In genomic region chr14:34528804-34529203, GRCm38 (mm10) we compare ENCODE assay signal across 18 mouse cellular contexts. TPM values are rescaled to one million over a fixed set of nuclear protein-coding genes. Genes with fewer than 3 reads are reported as not detected.
DNase-seq lines count a peak whose midpoint lies in the region; ATAC-seq and TF ChIP-seq lines count a peak whose summit lies in the region.
"Had no signal": no experiment of that assay in that cellular context is flagged by ENCODE, and none has a peak within 500 bp of the region (broad histone marks: within the 10 kb centered on the region; RNA-seq: fewer than 3 reads in every experiment).

No protein-coding gene starts in this region.

- H3K4me3 ChIP-seq in heart, embryonic 12.5 days: no peak overlapping the region
- no peak overlapping the region for H3K4me3 ChIP-seq in spleen, adult 2 months (ENCODE audit: extremely low read depth, insufficient read depth, insufficient read length)
- no peak overlapping the region for H3K4me3 ChIP-seq in intestine, embryonic 16.5 days (ENCODE audit: low read length)
- no peak overlapping the region for H3K4me3 ChIP-seq in cerebellum, adult 2 months (replicated peaks; ENCODE audit: insufficient read depth, low read depth, low read length)
- H3K4me3 ChIP-seq: embryonic facial prominence, embryonic 10.5 days; limb, embryonic 15.5 days had no signal

- peak overlapping the region; percentile 76 for H3K27ac ChIP-seq in heart, embryonic 12.5 days (ENCODE audit: poor library complexity, severe bottlenecking)
- peak overlapping the region; percentile 12; the same call in 1 of the 2 replicates for H3K27ac ChIP-seq in spleen, adult 2 months (ENCODE audit: insufficient read depth, low read length)
- peak overlapping the region; percentile 74 for H3K27ac ChIP-seq in intestine, embryonic 16.5 days (ENCODE audit: low read length)
- no peak overlapping the region for H3K27ac ChIP-seq in cerebellum, adult 2 months (ENCODE audit: insufficient read depth, low read length)
- H3K27ac ChIP-seq: embryonic facial prominence, embryonic 10.5 days; limb, embryonic 15.5 days; macrophage had no signal

- WGBS in heart, embryonic 12.5 days: 53% methylated on average over 8 of the region's 8 CpGs
- 84% methylated on average over 8 of the region's 8 CpGs for WGBS in spleen, adult 2 months
- WGBS in intestine, embryonic 16.5 days: 71% methylated on average over 8 of the region's 8 CpGs
- 44% methylated on average over 8 of the region's 8 CpGs for WGBS in cerebellum, adult 2 months

- no peak overlapping the region for H3K4me2 ChIP-seq in heart, embryonic 12.5 days
- H3K4me2 ChIP-seq in intestine, embryonic 16.5 days (ENCODE audit: low read depth, low read length): no peak overlapping the region
- H3K4me2 ChIP-seq: limb, embryonic 15.5 days had no signal

- no peak for TF ChIP-seq POLR2A in spleen, adult 2 months (IDR thresholded peaks at IDR 0.05; ENCODE audit: low read depth, low read length)
- TF ChIP-seq POLR2A in cerebellum, adult 2 months (IDR thresholded peaks at IDR 0.05; ENCODE audit: borderline replicate concordance, insufficient read depth, low read length): no peak

- TF ChIP-seq CTCF in spleen, adult 2 months (IDR thresholded peaks at IDR 0.05; ENCODE audit: extremely low read depth, insufficient read depth, insufficient read length, insufficient replicate concordance): no peak
- no peak for TF ChIP-seq CTCF in cerebellum, adult 2 months (IDR thresholded peaks at IDR 0.05; ENCODE audit: borderline replicate concordance, insufficient read depth, low read depth, low read length)

- 0 out of 2 replicates have a peak, but pooled peaks cover 6% of the 10 kb centered on the region for H3K9me3 ChIP-seq in heart, embryonic 12.5 days (replicated peaks)
- no peaks in the 10 kb centered on the region; the same call in 1 of the 2 replicates for H3K9me3 ChIP-seq in intestine, embryonic 16.5 days (ENCODE audit: control insufficient read depth, low read length)
- H3K9me3 ChIP-seq: limb, embryonic 15.5 days had no signal

- no peaks in the 10 kb centered on the region for H3K27me3 ChIP-seq in heart, embryonic 12.5 days (replicated peaks)
- H3K27me3 ChIP-seq in spleen, adult 2 months (ENCODE audit: control insufficient read depth, insufficient read depth, low read length): no peaks in the 10 kb centered on the region
- H3K27me3 ChIP-seq in intestine, embryonic 16.5 days (replicated peaks; ENCODE audit: control insufficient read depth, insufficient read depth, low read length): peaks cover 15% of the 10 kb centered on the region
- H3K27me3 ChIP-seq in cerebellum, adult 2 months (ENCODE audit: control insufficient read depth, insufficient read depth, low read length): no peaks in the 10 kb centered on the region
- H3K27me3 ChIP-seq: limb, embryonic 15.5 days had no signal

- H3K4me1 ChIP-seq in heart, embryonic 12.5 days (replicated peaks): peaks cover 13% of the 10 kb centered on the region
- no peaks in the 10 kb centered on the region for H3K4me1 ChIP-seq in spleen, adult 2 months (ENCODE audit: control insufficient read depth, insufficient read depth, insufficient read length)
- H3K4me1 ChIP-seq in intestine, embryonic 16.5 days (ENCODE audit: control insufficient read depth, insufficient read depth, low read length): no peaks in the 10 kb centered on the region
- H3K4me1 ChIP-seq in cerebellum, adult 2 months (ENCODE audit: control insufficient read depth, insufficient read depth, low read length): no peaks in the 10 kb centered on the region
- H3K4me1 ChIP-seq: embryonic facial prominence, embryonic 10.5 days; limb, embryonic 15.5 days had no signal

- DNase-seq in heart, adult 9 months (ENCODE audit: low spot score in 2 of 2): no peak
- DNase-seq in spleen, adult 2 months (ENCODE audit: low read depth in 1 of 2, low spot score in 2 of 2): no peak
- no peak for DNase-seq in spleen, adult 12 weeks (ENCODE audit: low spot score)
- DNase-seq in cerebellum, adult 2 months: no peak
- no peak for DNase-seq in layer of hippocampus, adult 11-12 months (ENCODE audit: low spot score)
- DNase-seq: adrenal gland, postnatal 25 days; cerebellum, postnatal 25 days; midbrain, embryonic 14.5 days; spleen, adult 18-20 months; thymus, adult 18-20 months had no signal

- no peak overlapping the region for H3K9ac ChIP-seq in heart, embryonic 12.5 days
- H3K9ac ChIP-seq in intestine, embryonic 16.5 days (ENCODE audit: low read depth, low read length): no peak overlapping the region
- H3K9ac ChIP-seq: limb, embryonic 15.5 days had no signal

- peaks cover 46% of the 10 kb centered on the region for H3K36me3 ChIP-seq in heart, embryonic 12.5 days
- no peaks in the 10 kb centered on the region for H3K36me3 ChIP-seq in spleen, adult 2 months (ENCODE audit: control insufficient read depth, insufficient read depth, low read length)
- no peaks in the 10 kb centered on the region for H3K36me3 ChIP-seq in intestine, embryonic 16.5 days (ENCODE audit: control insufficient read depth, insufficient read depth, low read length)
- H3K36me3 ChIP-seq: embryonic facial prominence, embryonic 10.5 days; limb, embryonic 15.5 days had no signal

- no peak for ATAC-seq in heart, embryonic 12.5 days (ENCODE audit: insufficient number of reproducible peaks, low FRiP score)
- no peak; the same call in 1 of the 2 replicates for ATAC-seq in intestine, embryonic 16.5 days

RNA-seq across cellular contexts. Expression of gene 9230112D13Rik, which starts 6.2 kb away (rescaled TPM):
- polyA plus RNA-seq in heart, embryonic 12.5 days (2016; fragmentation: Nextera tagmentation; extraction: Ambion mirVana): not detected in 2 replicates
- polyA plus RNA-seq in spleen, adult 2 months (2012; rRNA removed): not detected in 2 replicates
- polyA plus RNA-seq in intestine, embryonic 16.5 days (2015; fragmentation: Nextera tagmentation; extraction: Ambion mirVana): not detected in 2 replicates
- not detected in 2 replicates for polyA plus RNA-seq in cerebellum, adult 2 months (2012; rRNA removed)
- polyA plus RNA-seq: embryonic facial prominence, embryonic 10.5 days; frontal cortex, adult 2 months; large intestine, adult 2 months; limb, embryonic 15.5 days; macrophage; midbrain, embryonic 14.5 days; neural tube, embryonic 11.5 days had no signal

RNA-seq across cellular contexts. Expression of gene Bmpr1a, which starts 25.7 kb away (rescaled TPM):
- 53.9 and 58.0 TPM in 2 replicates for polyA plus RNA-seq in heart, embryonic 12.5 days (2016; fragmentation: Nextera tagmentation; extraction: Ambion mirVana)
- 0.89 and 1.0 TPM in 2 replicates for polyA plus RNA-seq in spleen, adult 2 months (2012; rRNA removed)
- 11.0 and 15.6 TPM in 2 replicates for polyA plus RNA-seq in intestine, embryonic 16.5 days (2015; fragmentation: Nextera tagmentation; extraction: Ambion mirVana)
- 23.3 and 24.3 TPM in 2 replicates for polyA plus RNA-seq in cerebellum, adult 2 months (2012; rRNA removed)

RNA-seq across cellular contexts. Expression of gene Ldb3, which starts 59.7 kb away (rescaled TPM):
- 226 and 239 TPM in 2 replicates for polyA plus RNA-seq in heart, embryonic 12.5 days (2016; fragmentation: Nextera tagmentation; extraction: Ambion mirVana)
- polyA plus RNA-seq in spleen, adult 2 months (2012; rRNA removed): 0.74 and 0.86 TPM in 2 replicates
- polyA plus RNA-seq in intestine, embryonic 16.5 days (2015; fragmentation: Nextera tagmentation; extraction: Ambion mirVana): 12.8 and 15.7 TPM in 2 replicates
- 7.0 TPM in 2 replicates for polyA plus RNA-seq in cerebellum, adult 2 months (2012; rRNA removed)
- polyA plus RNA-seq: embryonic facial prominence, embryonic 10.5 days; macrophage had no signal

Comparison
In these comparisons a context has a peak if more than half of its experiments do, and no peak if none do; other contexts are left out.
1. RNA of gene Ldb3, which starts 59.7 kb away (polyA plus RNA-seq): 226 to 239 TPM in heart, embryonic 12.5 days; 12.8 to 15.7 TPM in intestine, embryonic 16.5 days, 7.0 TPM in cerebellum, adult 2 months and 0.74 to 0.86 TPM in spleen, adult 2 months; every median in the first group is over 10 times any median in the second.